Mouse (Mus musculus) spleen, adult 2 months (tissue): ENCODE measurements around the gene Arhgap45.

ENCODE experiments used
- CTCF ChIP-seq: fragments of 200-500 bp; IDR thresholded peaks from 2 replicates; pipeline ENCODE4 v1.5.1; 2011; ENCODE audit warnings: mild to moderate bottlenecking, inconsistent platforms; ENCODE audit not compliant: insufficient read depth, insufficient read length, insufficient replicate concordance; ENCODE audit errors: extremely low read depth
- POLR2A ChIP-seq: fragments of 200-500 bp; IDR thresholded peaks from 2 replicates; pipeline ENCODE4 v1.6.1; 2011; ENCODE audit warnings: low read depth, low read length, inconsistent platforms

GRCm38 (mm10) chr10:80017361-80017760 is 908 bp downstream of the Arhgap45 start:
- TF ChIP-seq CTCF (no peak), POLR2A (no peak; the same call in 1 of the 2 replicates)
